Mouse (Mus musculus) bone marrow macrophage, adult 2 months (primary cell): Measurements from ENCODE around the gene Grxcr1. TPM values are rescaled to one million over a fixed set of nuclear protein-coding genes. Genes with fewer than 3 reads are reported as not detected.

Experiments
- H3K27ac ChIP-seq: 2 replicates; pipeline ENCODE4 v1.5.1; 2012; ENCODE audit warnings: low read depth, low read length; ENCODE audit not compliant: insufficient read depth
- H3K4me1 ChIP-seq: 2 replicates; pipeline ENCODE4 v1.6.1; 2012; ENCODE audit warnings: low read length; ENCODE audit not compliant: control insufficient read depth, insufficient read depth
- H3K4me3 ChIP-seq: 2 replicates; pipeline ENCODE4 v1.5.1; 2012; ENCODE audit warnings: mild to moderate bottlenecking, low read length, moderate library complexity; ENCODE audit not compliant: insufficient read depth
- CTCF ChIP-seq: IDR thresholded peaks from 2 replicates; pipeline ENCODE4 v1.5.1; 2012; ENCODE audit warnings: low read depth, mild to moderate bottlenecking, low read length, moderate library complexity
- POLR2A ChIP-seq: IDR thresholded peaks from 2 replicates; pipeline ENCODE4 v1.6.1; 2012; ENCODE audit warnings: mild to moderate bottlenecking, low read depth, low read length, borderline replicate concordance
- polyA plus RNA-seq: library from polyadenylated mRNA; stranded (reverse); fragments of >200 nt; gene quantifications from 2 replicates; pipeline ENCODE4 v1.2.4, GENCODE M21; 2012; ENCODE audit not compliant: missing spikeins, insufficient read depth, insufficient read length

Grxcr1 gene
- polyA plus RNA-seq, 1 experiment: not detected

DNA sequence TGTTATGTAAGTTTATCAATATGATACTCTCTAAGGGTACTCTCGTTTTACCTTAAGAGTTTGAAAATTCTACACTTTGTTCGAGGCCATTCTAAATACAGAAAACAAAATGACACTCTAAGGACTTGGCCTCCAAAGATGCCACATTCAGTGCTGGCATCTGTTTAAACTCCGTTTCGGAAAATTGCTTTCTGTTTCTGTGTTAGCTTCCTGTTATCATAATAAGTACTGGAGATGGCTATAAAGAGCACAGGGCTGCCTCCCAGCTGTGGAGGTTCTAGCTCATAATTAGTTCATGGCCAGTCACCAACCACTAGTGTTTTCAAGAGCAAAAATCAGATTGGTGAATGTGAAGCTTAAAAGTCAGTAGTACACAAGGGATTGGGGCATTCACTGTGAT, 4.2 kb upstream of the Grxcr1 start:
- peaks cover 8% of the 10 kb centered on the region for H3K4me1 ChIP-seq
- no peak for TF ChIP-seq POLR2A
- TF ChIP-seq CTCF: no peak
- H3K27ac ChIP-seq: no peak overlapping the region
- no peak overlapping the region for H3K4me3 ChIP-seq

DNA sequence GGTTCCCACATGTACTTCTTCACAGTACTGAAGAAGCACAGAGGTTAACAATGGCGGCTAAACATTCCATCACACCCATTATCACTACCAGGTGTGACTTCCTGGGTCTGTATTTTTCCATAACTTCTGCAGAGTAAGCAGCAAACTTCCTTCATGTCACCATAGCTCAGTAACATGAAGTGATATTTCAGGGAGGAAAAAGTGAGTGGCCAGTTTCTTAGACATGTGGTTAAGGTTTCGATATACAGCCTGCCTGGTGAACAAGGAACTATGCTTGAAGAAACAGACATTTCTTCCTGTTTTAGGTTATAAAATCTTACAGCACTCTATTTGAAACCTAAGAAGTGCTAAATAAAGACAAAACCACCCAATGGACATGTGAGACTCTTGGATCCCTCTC, 1.7 kb downstream of the Grxcr1 start:
- H3K27ac ChIP-seq: no peak overlapping the region; the same call in 1 of the 2 replicates
- no peak overlapping the region for H3K4me3 ChIP-seq
- TF ChIP-seq CTCF: no peak
- no peak for TF ChIP-seq POLR2A

GRCm38 (mm10) chr5:68039077-68039476, 7.4 kb downstream of the Grxcr1 start:
- peaks cover 8% of the 10 kb centered on the region for H3K4me1 ChIP-seq
- H3K4me3 ChIP-seq: no peak overlapping the region
- no peak overlapping the region for H3K27ac ChIP-seq
- TF ChIP-seq CTCF: no peak
- TF ChIP-seq POLR2A: no peak

More for the DNA sequence above, 1.7 kb downstream of the Grxcr1 start:
- H3K4me1 ChIP-seq: peaks cover 11% of the 10 kb centered on the region

DNA sequence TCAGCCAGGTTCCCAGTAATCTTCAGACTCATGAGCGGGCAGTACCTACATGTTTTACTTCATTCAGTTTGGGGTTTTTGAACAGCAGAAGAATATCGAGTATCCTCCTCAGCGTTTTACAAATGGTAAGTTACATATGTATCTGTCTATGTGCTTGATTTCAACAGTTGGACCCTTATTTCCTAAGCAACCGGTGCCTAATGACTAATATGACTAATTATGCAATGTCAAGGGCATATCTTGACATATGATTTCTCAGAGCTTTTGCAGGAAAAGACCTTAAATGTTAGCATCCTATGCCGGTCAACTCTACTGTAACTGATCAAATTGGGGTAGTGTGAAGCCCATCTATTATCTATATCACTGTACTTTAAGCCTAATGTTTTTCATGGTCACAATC, 11.7 kb downstream of the Grxcr1 start:
- Histone ChIP-seq H3K4me1 (peaks cover 14% of the 10 kb centered on the region), H3K4me3 (no peak overlapping the region), H3K27ac (no peak overlapping the region)
- TF ChIP-seq POLR2A (no peak), CTCF (no peak)

DNA sequence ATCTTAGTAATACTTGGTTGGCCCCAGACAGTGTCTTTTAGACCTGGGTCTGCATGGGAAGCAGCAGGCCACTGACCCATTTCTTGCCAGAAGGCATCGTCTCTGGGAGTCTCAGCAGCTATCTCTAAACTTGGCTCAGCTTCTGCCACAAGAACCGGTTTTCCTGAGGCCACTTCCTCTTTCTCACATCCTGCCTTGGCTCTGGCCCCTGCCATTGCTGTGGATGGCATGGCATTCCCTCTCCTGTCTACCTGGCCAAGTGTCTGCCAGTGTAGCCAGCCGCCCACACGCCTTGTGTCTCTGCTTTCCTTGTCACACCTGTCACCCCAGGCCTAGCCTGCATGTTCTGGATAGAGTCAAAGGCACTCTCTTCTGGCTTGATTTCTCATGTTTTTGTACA, 17.1 kb downstream of the Grxcr1 start:
- H3K4me3 ChIP-seq: no peak overlapping the region
- H3K27ac ChIP-seq: peak overlapping the region; percentile 30; the same call in 1 of the 2 replicates
- H3K4me1 ChIP-seq: peaks cover 24% of the 10 kb centered on the region
- TF ChIP-seq POLR2A (no peak), CTCF (no peak)

DNA sequence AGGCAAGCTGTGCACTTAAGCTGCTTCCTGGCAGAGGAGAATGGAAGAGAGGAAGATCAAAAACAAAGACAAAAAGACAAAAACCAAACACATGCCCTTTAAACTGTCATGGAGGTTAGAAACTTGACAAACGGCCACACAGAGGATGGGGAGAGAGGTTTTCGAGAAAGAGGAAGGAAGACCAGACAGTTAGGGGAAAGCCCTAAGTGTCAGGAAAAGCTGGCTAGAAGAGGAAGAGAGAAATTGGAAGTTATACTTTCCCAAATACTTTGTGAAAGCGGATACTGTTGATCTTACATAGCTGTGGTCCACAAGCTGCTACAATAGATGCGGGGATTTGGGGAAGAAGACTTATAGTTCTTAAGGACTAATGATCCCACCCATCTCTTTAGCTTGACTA, 17.9 kb downstream of the Grxcr1 start:
- TF ChIP-seq CTCF (no peak), POLR2A (no peak)
- peak overlapping the region; percentile 30 for H3K27ac ChIP-seq

GRCm38 (mm10) chr5:68051101-68051500, 19.5 kb downstream of the Grxcr1 start:
- H3K4me3 ChIP-seq: no peak overlapping the region
- peaks cover 24% of the 10 kb centered on the region for H3K4me1 ChIP-seq
- TF ChIP-seq CTCF: no peak
- TF ChIP-seq POLR2A: no peak
- H3K27ac ChIP-seq: no peak overlapping the region

More for the DNA sequence above, 17.9 kb downstream of the Grxcr1 start:
- no peak overlapping the region for H3K4me3 ChIP-seq
- peaks cover 24% of the 10 kb centered on the region for H3K4me1 ChIP-seq

- TF ChIP-seq POLR2A: no peak
- no peak for TF ChIP-seq CTCF
- H3K4me1 ChIP-seq: peaks cover 4% of the 10 kb centered on the region
- H3K27ac ChIP-seq: no peak overlapping the region
- H3K4me3 ChIP-seq: no peak overlapping the region
These were observed 25.9 kb downstream of the Grxcr1 start for GRCm38 (mm10) chr5:68057574-68057973.

GRCm38 (mm10) chr5:68068694-68069093, 37.1 kb downstream of the Grxcr1 start:
- H3K27ac ChIP-seq: no peak overlapping the region
- TF ChIP-seq POLR2A: no peak
- TF ChIP-seq CTCF: no peak
- H3K4me1 ChIP-seq: no peaks in the 10 kb centered on the region
- no peak overlapping the region for H3K4me3 ChIP-seq

GRCm38 (mm10) chr5:68070308-68070707, 38.7 kb downstream of the Grxcr1 start:
- TF ChIP-seq CTCF (no peak), POLR2A (no peak)
- Histone ChIP-seq H3K4me3 (no peak overlapping the region), H3K4me1 (no peaks in the 10 kb centered on the region), H3K27ac (no peak overlapping the region)

DNA sequence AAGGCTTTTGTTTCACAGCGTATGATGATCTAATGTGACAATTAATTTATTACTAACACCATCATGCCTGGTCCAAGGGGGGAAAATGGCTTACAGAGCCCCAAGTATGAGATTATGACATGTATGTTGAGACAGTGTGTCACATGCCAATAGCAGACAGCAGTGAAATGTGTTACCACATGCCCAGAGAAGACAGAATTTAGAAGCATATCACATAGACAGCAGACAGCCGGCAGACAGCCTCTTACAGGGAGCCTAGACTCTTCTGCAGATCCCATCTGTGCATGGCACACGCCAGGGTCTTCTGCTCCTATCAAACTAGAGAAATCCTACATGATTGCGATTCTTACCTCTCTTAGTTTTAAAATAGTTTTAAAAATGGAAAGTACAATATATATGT, 40.2 kb downstream of the Grxcr1 start:
- TF ChIP-seq CTCF (no peak), POLR2A (no peak)
- no peaks in the 10 kb centered on the region for H3K4me1 ChIP-seq

More for the DNA sequence above, 40.2 kb downstream of the Grxcr1 start:
- H3K4me3 ChIP-seq: no peak overlapping the region
- no peak overlapping the region for H3K27ac ChIP-seq
